Mouse (Mus musculus): ENCODE measurements at regions not wholly inside any gene's neighbourhood (a gene's known extent, or its start where the extent isn't known, plus 50 kb on each side); places are given as distances from the start of the nearest gene placed in this dataset.

GRCm38 (mm10) chr12:14318693-14319092 is 166.8 kb upstream of the Fam84a start:
- TF ChIP-seq CTCF (IDR thresholded peaks at IDR 0.05; ENCODE audit: low read depth, low read length) (no peak), POLR2A (IDR thresholded peaks at IDR 0.05; ENCODE audit: extremely low read depth, insufficient read depth, low read length) (no peak)
- Histone ChIP-seq H3K4me1 (ENCODE audit: control insufficient read depth, insufficient read depth, low read length) (no peaks in the 10 kb centered on the region), H3K36me3 (ENCODE audit: control insufficient read depth, insufficient read depth, low read length) (no peaks in the 10 kb centered on the region), H3K79me2 (ENCODE audit: control insufficient read depth, insufficient read depth, low read length) (no peaks in the 10 kb centered on the region), H3K27me3 (ENCODE audit: control insufficient read depth, insufficient read depth, low read length) (no peaks in the 10 kb centered on the region), H3K9ac (ENCODE audit: low read depth, low read length) (no peak overlapping the region), H3K27ac (replicated peaks; ENCODE audit: insufficient read depth, low read depth, low read length) (no peak overlapping the region), H3K4me3 (ENCODE audit: insufficient read depth, low read depth, low read length) (no peak overlapping the region)
- WGBS: 83% methylated on average over 3 of the region's 3 CpGs
- DNase-seq (ENCODE audit: extremely low read depth, low read depth, low spot score): no peak

GRCm38 (mm10) chr12:14316392-14316791 is 164.5 kb upstream of the Fam84a start:
- no peaks in the 10 kb centered on the region for H3K27me3 ChIP-seq (ENCODE audit: control insufficient read depth, insufficient read depth, low read length)
- no peaks in the 10 kb centered on the region for H3K4me1 ChIP-seq (ENCODE audit: control insufficient read depth, insufficient read depth, low read length)
- no peak for TF ChIP-seq CTCF (IDR thresholded peaks at IDR 0.05; ENCODE audit: low read depth, low read length)
- no peak for TF ChIP-seq POLR2A (IDR thresholded peaks at IDR 0.05; ENCODE audit: extremely low read depth, insufficient read depth, low read length)
- H3K9ac ChIP-seq (ENCODE audit: low read depth, low read length): no peak overlapping the region
- H3K27ac ChIP-seq (replicated peaks; ENCODE audit: insufficient read depth, low read depth, low read length): no peak overlapping the region
- WGBS: 73% methylated on average over 2 of the region's 2 CpGs
- no peak for DNase-seq (ENCODE audit: extremely low read depth, low read depth, low spot score)
- no peaks in the 10 kb centered on the region for H3K79me2 ChIP-seq (ENCODE audit: control insufficient read depth, insufficient read depth, low read length)
- H3K36me3 ChIP-seq (ENCODE audit: control insufficient read depth, insufficient read depth, low read length): no peaks in the 10 kb centered on the region
- H3K4me3 ChIP-seq (ENCODE audit: insufficient read depth, low read depth, low read length): no peak overlapping the region

- DNase-seq (ENCODE audit: extremely low read depth, low read depth, low spot score): peak; percentile 39
Measured at GRCm38 (mm10) chr12:14315780-14316179, 163.9 kb upstream of the Fam84a start.

GRCm38 (mm10) chr12:14302366-14302930 is 150.6 kb upstream of the Fam84a start:
- TF ChIP-seq CTCF (IDR thresholded peaks at IDR 0.05; ENCODE audit: low read depth, low read length) (no peak), POLR2A (IDR thresholded peaks at IDR 0.05; ENCODE audit: extremely low read depth, insufficient read depth, low read length) (no peak)
- H3K4me3 ChIP-seq (ENCODE audit: insufficient read depth, low read depth, low read length): no peak overlapping the region
- no peak overlapping the region for H3K9ac ChIP-seq (ENCODE audit: low read depth, low read length)
- H3K36me3 ChIP-seq (ENCODE audit: control insufficient read depth, insufficient read depth, low read length): no peaks in the 10 kb centered on the region
- DNase-seq (ENCODE audit: extremely low read depth, low read depth, low spot score): peak; percentile 25
- no peak overlapping the region for H3K27ac ChIP-seq (replicated peaks; ENCODE audit: insufficient read depth, low read depth, low read length)
- H3K27me3 ChIP-seq (ENCODE audit: control insufficient read depth, insufficient read depth, low read length): no peaks in the 10 kb centered on the region
- 29% methylated on average over 2 of the region's 2 CpGs for whole genome bisulfite sequencing
- H3K79me2 ChIP-seq (ENCODE audit: control insufficient read depth, insufficient read depth, low read length): no peaks in the 10 kb centered on the region
- H3K4me1 ChIP-seq (ENCODE audit: control insufficient read depth, insufficient read depth, low read length): peaks cover 2% of the 10 kb centered on the region; the same call in 1 of the 2 replicates

More at GRCm38 (mm10) chr12:14315780-14316179, 163.9 kb upstream of the Fam84a start:
- Histone ChIP-seq H3K4me1 (ENCODE audit: control insufficient read depth, insufficient read depth, low read length) (no peaks in the 10 kb centered on the region), H3K79me2 (ENCODE audit: control insufficient read depth, insufficient read depth, low read length) (no peaks in the 10 kb centered on the region), H3K9ac (ENCODE audit: low read depth, low read length) (no peak overlapping the region), H3K4me3 (ENCODE audit: insufficient read depth, low read depth, low read length) (no peak overlapping the region), H3K27ac (replicated peaks; ENCODE audit: insufficient read depth, low read depth, low read length) (no peak overlapping the region), H3K36me3 (ENCODE audit: control insufficient read depth, insufficient read depth, low read length) (no peaks in the 10 kb centered on the region), H3K27me3 (ENCODE audit: control insufficient read depth, insufficient read depth, low read length) (no peaks in the 10 kb centered on the region)
- 61% methylated on average over 5 of the region's 5 CpGs for WGBS
- TF ChIP-seq CTCF (IDR thresholded peaks at IDR 0.05; ENCODE audit: low read depth, low read length) (no peak), POLR2A (IDR thresholded peaks at IDR 0.05; ENCODE audit: extremely low read depth, insufficient read depth, low read length) (no peak)

- Histone ChIP-seq H3K79me2 (ENCODE audit: control insufficient read depth, insufficient read depth, low read length) (no peaks in the 10 kb centered on the region), H3K4me1 (ENCODE audit: control insufficient read depth, insufficient read depth, low read length) (peaks cover 2% of the 10 kb centered on the region; the same call in 1 of the 2 replicates), H3K27me3 (ENCODE audit: control insufficient read depth, insufficient read depth, low read length) (no peaks in the 10 kb centered on the region), H3K27ac (replicated peaks; ENCODE audit: insufficient read depth, low read depth, low read length) (no peak overlapping the region), H3K9ac (ENCODE audit: low read depth, low read length) (no peak overlapping the region), H3K4me3 (ENCODE audit: insufficient read depth, low read depth, low read length) (no peak overlapping the region), H3K36me3 (ENCODE audit: control insufficient read depth, insufficient read depth, low read length) (no peaks in the 10 kb centered on the region)
- WGBS: 35% methylated on average over 2 of the region's 2 CpGs
- DNase-seq (ENCODE audit: extremely low read depth, low read depth, low spot score): peak; percentile 14
- no peak for TF ChIP-seq POLR2A (IDR thresholded peaks at IDR 0.05; ENCODE audit: extremely low read depth, insufficient read depth, low read length)
- no peak for TF ChIP-seq CTCF (IDR thresholded peaks at IDR 0.05; ENCODE audit: low read depth, low read length)
Measured at GRCm38 (mm10) chr12:14301676-14302365, 150.0 kb upstream of the Fam84a start.

- H3K9ac ChIP-seq (ENCODE audit: low read depth, low read length): no peak overlapping the region
- no peaks in the 10 kb centered on the region for H3K27me3 ChIP-seq (ENCODE audit: control insufficient read depth, insufficient read depth, low read length)
- no peaks in the 10 kb centered on the region for H3K36me3 ChIP-seq (ENCODE audit: control insufficient read depth, insufficient read depth, low read length)
- no peaks in the 10 kb centered on the region for H3K4me1 ChIP-seq (ENCODE audit: control insufficient read depth, insufficient read depth, low read length)
- no peak overlapping the region for H3K27ac ChIP-seq (replicated peaks; ENCODE audit: insufficient read depth, low read depth, low read length)
- WGBS: 77% methylated on average over 3 of the region's 3 CpGs
- DNase-seq (ENCODE audit: extremely low read depth, low read depth, low spot score): no peak
- no peak overlapping the region for H3K4me3 ChIP-seq (ENCODE audit: insufficient read depth, low read depth, low read length)
- TF ChIP-seq POLR2A (IDR thresholded peaks at IDR 0.05; ENCODE audit: extremely low read depth, insufficient read depth, low read length) (no peak), CTCF (IDR thresholded peaks at IDR 0.05; ENCODE audit: low read depth, low read length) (no peak)
- H3K79me2 ChIP-seq (ENCODE audit: control insufficient read depth, insufficient read depth, low read length): no peaks in the 10 kb centered on the region
Measured at GRCm38 (mm10) chr12:14292083-14292482, 140.2 kb upstream of the Fam84a start.

Data from liver, adult 2 months (tissue).